Mouse (Mus musculus) telencephalon, adult 2 months (tissue): Measurements from ENCODE around the gene Ms4a6c.
"Not testable (repeated sequence)": the region's sequence is repeated elsewhere in the genome, so short reads cannot be mapped to it uniquely, and the experiment has no call there.

Experiments used
- DNase-seq: peaks from one replicate; pipeline ENCODE4 v3.0.0-alpha.2; 2011; ENCODE audit warnings: low read depth, low spot score

Gene Ms4a6c

GRCm38 (mm10) chr19:11501326-11501725 lies 32.2 kb downstream of the Ms4a6c start:
- DNase-seq = no peak

- no peak for DNase-seq
These were observed 35.7 kb downstream of the Ms4a6c start for GRCm38 (mm10) chr19:11504857-11505256.

GRCm38 (mm10) chr19:11513458-11513857 lies 44.3 kb downstream of the Ms4a6c start:
- DNase-seq = no peak

- DNase-seq = no peak
These were observed 47.1 kb downstream of the Ms4a6c start, which contains the start of gene Ms4a6b for GRCm38 (mm10) chr19:11516246-11516645. Gene Ms4a6b (plus strand): TSS chr19:11516512.

- DNase-seq = no peak
These were observed 47.7 kb downstream of the Ms4a6c start for GRCm38 (mm10) chr19:11516845-11517244.

- DNase-seq = not testable (repeated sequence)
These were observed 48.2 kb downstream of the Ms4a6c start for GRCm38 (mm10) chr19:11517373-11517772.

GRCm38 (mm10) chr19:11518356-11518755 lies 49.2 kb downstream of the Ms4a6c start:
- not testable (repeated sequence) for DNase-seq

- no peak for DNase-seq
These were observed 51.0 kb downstream of the Ms4a6c start for GRCm38 (mm10) chr19:11520146-11520545.
